Mouse (Mus musculus): Measurements from ENCODE around the gene Rtp4.

DNA sequence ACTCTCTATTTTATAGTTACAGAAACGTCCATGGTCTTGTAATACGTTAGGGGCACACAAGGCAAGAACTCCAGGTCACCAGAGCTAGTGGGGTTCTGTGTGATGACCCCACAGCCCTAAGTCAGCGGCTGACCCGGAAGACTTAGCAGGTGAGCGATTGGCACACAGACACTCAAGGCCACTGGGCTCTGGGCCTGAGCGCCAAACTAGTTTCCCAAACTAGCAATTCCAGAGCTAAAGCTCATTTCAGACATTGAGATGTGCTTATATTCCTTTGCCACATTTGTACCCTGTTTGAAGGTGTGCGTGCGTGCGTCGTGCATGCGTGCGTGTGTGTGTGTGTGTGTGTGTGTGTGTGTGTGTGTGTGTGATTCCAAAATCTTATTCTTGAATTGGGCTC is 37.2 kb upstream of the Rtp4 start:
- TF ChIP-seq CTCF (IDR thresholded peaks at IDR 0.05; ENCODE audit: low read depth, low read length): no peak
- no peak for TF ChIP-seq POLR2A (IDR thresholded peaks at IDR 0.05; ENCODE audit: borderline replicate concordance, low read depth, low read length)
